Mouse (Mus musculus): Measurements from ENCODE around the gene Mthfd1l. TPM values are rescaled to one million over a fixed set of nuclear protein-coding genes. Genes with fewer than 3 reads are reported as not detected.

Gene Mthfd1l
- total RNA-seq, 2 experiments from 2014 or later = 0.87 to 1.3 TPM

GRCm38 (mm10) chr10:3975898-3976622 lies 3.1 kb downstream of the Mthfd1l start:
- intact Hi-C loops (cut with DNase I) = no loop called here
- DNase-seq = no peak

GRCm38 (mm10) chr10:3976623-3977010 lies 3.7 kb downstream of the Mthfd1l start:
- intact Hi-C loops (cut with DNase I) = no loop called here
- DNase-seq = no peak

GRCm38 (mm10) chr10:3978326-3978725 lies 5.4 kb downstream of the Mthfd1l start:
- intact Hi-C loops (cut with DNase I) = no loop called here
- DNase-seq = no peak

- DNase-seq = no peak
- intact Hi-C loops (cut with DNase I) = no loop called here
These were observed 6.0 kb downstream of the Mthfd1l start for GRCm38 (mm10) chr10:3978792-3979488.

GRCm38 (mm10) chr10:3980231-3980630 lies 7.3 kb downstream of the Mthfd1l start:
- intact Hi-C loops (cut with DNase I) = no loop called here

GRCm38 (mm10) chr10:3990295-3990883 lies 17.5 kb downstream of the Mthfd1l start:
- DNase-seq = no peak
- intact Hi-C loops (cut with DNase I) = no loop called here

More at GRCm38 (mm10) chr10:3980231-3980630, 7.3 kb downstream of the Mthfd1l start:
- no peak for DNase-seq

- DNase-seq = no peak
- intact Hi-C loops (cut with DNase I) = no loop called here
These were observed 20.6 kb downstream of the Mthfd1l start for GRCm38 (mm10) chr10:3993365-3994102.

- intact Hi-C loops (cut with DNase I) = loop anchor here (5.0 kb wide), 1 partner anchor 82 kb away; no protein-coding TSS in a partner anchor
- no peak for DNase-seq
These were observed 22.4 kb downstream of the Mthfd1l start for GRCm38 (mm10) chr10:3995277-3995676.

- intact Hi-C loops (cut with DNase I) = loop anchor here (1.0 to 5.0 kb wide), 4 partner anchors 81 to 376 kb away; no protein-coding TSS in a partner anchor
- peak; percentile 58 to 70 for DNase-seq
These were observed 23.4 kb downstream of the Mthfd1l start for GRCm38 (mm10) chr10:3996170-3996876.

- DNase-seq = no peak
- intact Hi-C loops (cut with DNase I) = loop anchor here (2.0 to 5.0 kb wide), 2 partner anchors 79 to 337 kb away; no protein-coding TSS in a partner anchor
These were observed 25.0 kb downstream of the Mthfd1l start for GRCm38 (mm10) chr10:3997851-3998426.

GRCm38 (mm10) chr10:4002711-4003110 lies 29.8 kb downstream of the Mthfd1l start:
- intact Hi-C loops (cut with DNase I) = no loop called here

GRCm38 (mm10) chr10:4005191-4005590 lies 32.3 kb downstream of the Mthfd1l start:
- no peak for DNase-seq

More at GRCm38 (mm10) chr10:4002711-4003110, 29.8 kb downstream of the Mthfd1l start:
- no peak for DNase-seq

GRCm38 (mm10) chr10:4006296-4007015 lies 33.5 kb downstream of the Mthfd1l start:
- intact Hi-C loops (cut with DNase I) = no loop called here
- no peak for DNase-seq

More at GRCm38 (mm10) chr10:4005191-4005590, 32.3 kb downstream of the Mthfd1l start:
- intact Hi-C loops (cut with DNase I) = no loop called here

- intact Hi-C loops (cut with DNase I) = no loop called here
- no peak for DNase-seq
These were observed 49.8 kb downstream of the Mthfd1l start for GRCm38 (mm10) chr10:4022628-4023303.

- intact Hi-C loops (cut with DNase I) = no loop called here
These were observed 53.7 kb downstream of the Mthfd1l start for GRCm38 (mm10) chr10:4026616-4027015.

GRCm38 (mm10) chr10:4027466-4027865 lies 54.5 kb downstream of the Mthfd1l start:
- no peak for DNase-seq
- intact Hi-C loops (cut with DNase I) = no loop called here

More at GRCm38 (mm10) chr10:4026616-4027015, 53.7 kb downstream of the Mthfd1l start:
- peak; percentile 39 to 55 for DNase-seq

- DNase-seq = peak; percentile 37 to 40
- intact Hi-C loops (cut with DNase I) = no loop called here
These were observed 56.0 kb downstream of the Mthfd1l start for GRCm38 (mm10) chr10:4028851-4029442.

GRCm38 (mm10) chr10:4033761-4034160 lies 60.8 kb downstream of the Mthfd1l start:
- intact Hi-C loops (cut with DNase I) = no loop called here
- DNase-seq = no peak

Data from heart, postnatal 36 days (tissue).